Mouse (Mus musculus): ENCODE results near the gene Stoml2.
"Not testable (repeated sequence)": the region's sequence is repeated elsewhere in the genome, so short reads cannot be mapped to it uniquely, and the experiment has no call there.

Stoml2 gene

DNA sequence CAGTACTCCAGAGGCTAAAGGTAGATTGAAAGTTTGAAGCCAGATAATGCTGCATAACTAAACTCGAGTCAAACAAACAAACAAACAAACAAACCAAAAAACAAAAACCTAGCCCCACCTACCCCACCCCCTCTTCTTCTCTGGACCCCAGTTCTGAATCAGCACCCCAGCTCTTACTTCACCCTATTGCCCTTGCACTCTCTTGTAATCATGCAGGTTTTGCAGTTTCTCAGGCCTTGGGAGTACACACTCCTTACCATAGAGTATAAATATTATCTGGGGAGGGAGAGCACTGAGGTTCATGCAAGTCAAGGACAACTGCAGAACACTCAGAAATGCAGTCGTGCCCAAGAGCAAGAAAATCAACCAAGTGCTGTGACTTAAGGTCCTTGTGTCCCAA lies 30.2 kb downstream of the Stoml2 start:
- DNase-seq = no peak

DNA sequence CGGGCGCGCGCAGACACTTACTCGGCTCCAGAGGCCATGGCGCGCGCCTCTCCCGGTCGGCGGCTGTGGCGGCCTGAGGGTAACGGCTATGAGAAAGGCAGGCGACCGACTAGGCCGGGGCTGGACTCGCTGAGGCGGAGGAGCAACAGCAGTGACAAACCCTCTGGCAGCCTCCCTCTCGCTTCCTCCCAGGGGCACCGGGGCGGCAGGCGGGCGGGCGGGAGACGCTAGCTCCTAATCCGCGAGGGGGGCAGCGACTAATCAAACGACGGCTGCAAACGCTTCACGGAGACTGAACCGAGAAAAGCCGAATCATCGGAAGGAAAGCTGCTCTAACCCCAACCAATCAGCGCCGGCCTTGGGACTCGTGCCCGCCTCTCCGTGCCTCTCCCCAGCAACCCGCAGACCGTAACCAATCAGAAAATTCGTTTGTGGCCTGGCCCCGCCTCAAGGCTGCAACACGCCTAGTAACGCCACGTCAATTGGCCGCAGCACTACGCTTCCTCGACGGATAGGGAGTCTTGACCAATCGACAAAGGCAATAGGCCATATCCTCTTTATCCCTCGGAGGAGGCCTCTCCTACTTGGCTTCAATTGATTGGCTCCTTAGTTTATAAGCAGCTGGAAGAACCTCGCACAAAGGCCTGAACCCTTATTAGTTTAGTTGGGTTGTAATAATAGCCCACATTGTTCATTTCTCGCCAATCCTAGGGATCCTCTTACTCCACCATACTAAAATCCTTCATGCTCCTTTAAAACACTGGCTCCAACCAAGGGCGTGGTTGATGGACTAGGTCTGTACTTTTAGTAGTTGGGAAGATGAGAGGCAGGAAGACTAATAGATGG lies 31.1 kb downstream of the Stoml2 start, which contains the start of gene Vcp:
TSS of gene Vcp (minus strand) at position 367 of the 846 bp plus-strand sequence.
- DNase-seq = peak; percentile 99

DNA sequence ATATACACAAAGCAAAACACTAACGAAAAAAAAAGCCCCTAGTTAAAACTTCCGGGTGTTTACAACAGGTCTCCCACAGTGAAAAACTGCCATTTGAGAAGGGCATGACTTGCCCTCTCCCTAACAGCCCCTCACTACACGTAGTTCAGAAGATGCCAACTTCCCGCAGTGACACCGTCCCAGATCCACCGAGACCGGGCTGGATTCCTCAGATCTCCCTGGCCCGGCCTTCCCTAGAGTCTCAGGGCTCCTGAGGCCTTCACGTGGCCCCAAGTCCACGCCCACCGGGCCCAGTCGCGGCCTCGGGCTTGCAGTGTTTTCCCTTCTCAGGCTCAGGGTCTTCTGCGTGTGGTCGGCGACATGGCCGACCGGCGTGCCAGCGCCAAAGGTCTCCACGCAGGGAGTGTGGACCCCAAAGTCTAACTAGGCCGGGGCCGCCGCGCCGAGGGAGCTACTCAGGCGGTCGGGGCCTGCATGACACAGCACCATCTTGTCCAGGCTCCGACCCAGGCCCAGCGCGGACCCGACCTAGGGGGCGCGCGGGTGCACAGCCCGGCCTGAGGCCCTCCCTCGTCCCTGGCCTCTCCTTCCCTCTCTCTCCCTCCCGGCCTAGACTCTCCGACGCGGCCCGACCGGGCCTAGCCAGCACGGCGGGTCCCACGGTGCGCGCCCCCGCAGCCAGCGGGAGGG lies 31.9 kb downstream of the Stoml2 start:
- DNase-seq = peak; percentile 69

DNA sequence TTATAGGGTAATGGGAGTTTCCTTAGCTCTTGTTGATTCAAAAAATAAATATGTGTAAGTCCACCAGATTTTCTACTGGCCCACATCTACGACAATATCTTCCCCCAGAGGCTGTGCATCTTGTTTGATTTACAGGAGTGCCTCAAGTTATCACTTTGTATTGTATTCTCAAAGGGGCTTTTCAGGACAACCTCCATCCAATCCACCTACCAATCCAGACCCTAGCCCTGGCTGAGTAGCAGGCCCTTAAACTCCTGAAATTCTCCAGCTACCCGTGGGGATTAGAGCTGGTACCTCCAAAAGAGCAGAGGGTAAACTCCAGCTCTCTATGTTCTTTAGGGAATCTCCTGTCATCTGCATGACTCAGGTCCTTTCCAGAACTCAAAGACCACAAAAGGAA lies 33.5 kb downstream of the Stoml2 start:
- no peak for DNase-seq

DNA sequence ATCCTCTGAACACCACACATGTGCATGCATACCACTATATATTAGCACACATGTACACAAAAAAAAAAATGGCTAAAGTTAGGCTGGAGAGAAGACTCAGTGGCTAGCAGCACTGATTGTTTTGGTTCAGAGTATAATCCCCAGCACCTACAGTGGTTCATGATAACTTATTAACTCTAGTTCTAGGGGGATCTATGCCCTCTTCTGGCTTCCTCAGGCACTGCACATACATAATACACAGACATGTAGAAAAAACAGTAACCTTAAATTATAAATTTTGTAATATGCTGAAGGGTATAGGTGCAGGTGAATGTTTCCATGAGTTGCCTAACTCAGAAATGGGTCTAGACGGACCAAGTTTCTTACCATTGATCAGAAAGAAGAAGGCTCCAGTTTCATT lies 43.2 kb downstream of the Stoml2 start:
- DNase-seq = no peak

GRCm38 (mm10) chr4:42980467-42980866 lies 51.0 kb downstream of the Stoml2 start:
- not testable (repeated sequence) for DNase-seq

- DNase-seq = no peak
Measured at GRCm38 (mm10) chr4:42978062-42978461, 53.4 kb downstream of the Stoml2 start.

Data from cerebellum, adult 11 months (tissue).